Mouse (Mus musculus): ENCODE data around the gene Hgf. TPM values are rescaled to one million over a fixed set of nuclear protein-coding genes. Genes with fewer than 3 reads are reported as not detected.
A peak's percentile ranks its signal among the peaks of the same experiment; 100 is the strongest.

The Hgf gene
- polyA plus RNA-seq (2016; fragmentation: Nextera tagmentation; extraction: Ambion mirVana), result 3.5 and 5.7 TPM in 2 replicates

DNA sequence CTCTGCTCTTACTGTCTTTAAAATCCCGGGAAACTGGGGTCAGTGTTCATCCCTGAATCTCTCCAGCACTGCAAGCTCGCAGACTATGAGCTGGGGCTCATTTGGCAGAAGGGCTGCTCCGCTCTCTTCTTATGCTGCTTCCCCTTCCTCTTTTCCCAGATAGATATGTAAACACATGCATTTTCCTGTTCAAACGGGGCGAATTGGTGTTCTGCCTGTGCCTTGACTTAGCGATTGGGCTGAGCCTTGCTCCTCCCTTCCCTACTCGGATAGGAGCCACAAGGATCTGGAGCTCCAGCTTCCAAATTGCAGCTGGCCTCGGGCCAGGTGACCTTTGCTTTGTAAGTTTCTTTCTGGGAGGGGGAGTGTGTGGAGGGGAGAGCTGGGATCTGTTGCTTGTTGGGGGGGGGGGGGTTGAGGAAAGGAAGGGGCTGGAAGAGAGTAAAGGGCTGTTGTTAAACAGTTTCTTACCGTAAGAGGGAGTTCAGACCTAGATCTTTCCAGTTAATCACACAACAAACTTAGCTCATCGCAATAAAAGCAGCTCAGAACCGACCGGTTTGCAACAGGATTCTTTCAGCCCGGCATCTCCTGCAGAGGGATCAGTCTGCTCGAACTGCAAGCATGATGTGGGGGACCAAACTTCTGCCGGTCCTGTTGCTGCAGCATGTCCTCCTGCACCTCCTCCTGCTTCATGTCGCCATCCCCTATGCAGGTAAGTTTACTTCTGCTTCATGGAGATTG is at the start of gene Hgf:
Hgf (plus strand) TSS at position 192 of the 744 bp plus-strand sequence.
- H3K4me1 ChIP-seq, result peaks cover 7% of the 10 kb centered on the region; the same call in 1 of the 2 replicates
- no peaks in the 10 kb centered on the region for H3K9me3 ChIP-seq
- peak within 1 kb of the TSS; percentile 52 for H3K27ac ChIP-seq
- DNase-seq (ENCODE audit: low spot score), result no peak
- no peaks in the 10 kb centered on the region for H3K36me3 ChIP-seq
- H3K27me3 ChIP-seq (ENCODE audit: insufficient read depth, poor library complexity, severe bottlenecking), result no peaks in the 10 kb centered on the region
- WGBS, result 6% methylated on average over 16 of the region's 16 CpGs
- peak within 1 kb of the TSS; percentile 56 for H3K4me3 ChIP-seq

DNA sequence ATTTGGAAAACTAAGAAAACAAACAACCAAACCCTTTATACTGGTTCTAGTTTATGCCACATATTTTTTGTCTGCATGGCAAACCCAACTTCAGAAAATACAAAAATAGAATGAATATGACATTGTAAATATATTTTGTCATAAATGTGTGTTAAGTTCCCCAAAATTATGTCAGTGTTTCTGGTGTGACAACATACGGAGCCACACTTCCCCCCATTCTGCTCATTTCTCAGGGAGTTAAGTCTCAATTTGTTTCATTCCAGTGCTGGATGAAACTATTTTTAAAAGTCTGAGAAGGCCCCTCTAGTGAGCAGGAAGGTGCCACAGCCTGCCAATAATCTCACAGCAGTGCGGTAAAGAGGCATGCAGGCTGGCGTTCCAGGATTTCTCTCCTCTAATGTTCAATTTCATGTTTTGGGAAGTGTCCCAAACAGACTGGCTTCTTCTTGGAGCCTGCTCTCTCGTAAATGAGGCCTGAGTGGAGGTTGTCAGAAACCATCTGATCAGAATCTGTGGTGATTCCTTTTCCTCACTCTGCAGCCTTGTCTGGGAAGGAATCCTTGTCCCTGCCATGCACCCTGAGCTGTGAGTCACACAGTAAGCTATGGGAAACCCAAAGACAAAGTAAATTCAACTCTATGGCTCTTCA is 46.5 kb upstream of the Hgf start:
- Histone ChIP-seq H3K9me3 (no peaks in the 10 kb centered on the region), H3K4me1 (no peaks in the 10 kb centered on the region), H3K27ac (no peak overlapping the region), H3K4me3 (no peak overlapping the region), H3K36me3 (no peaks in the 10 kb centered on the region), H3K27me3 (ENCODE audit: insufficient read depth, poor library complexity, severe bottlenecking) (no peaks in the 10 kb centered on the region)
- no peak for DNase-seq (ENCODE audit: low spot score)
- WGBS, result 70% methylated on average over 4 of the region's 4 CpGs

DNA sequence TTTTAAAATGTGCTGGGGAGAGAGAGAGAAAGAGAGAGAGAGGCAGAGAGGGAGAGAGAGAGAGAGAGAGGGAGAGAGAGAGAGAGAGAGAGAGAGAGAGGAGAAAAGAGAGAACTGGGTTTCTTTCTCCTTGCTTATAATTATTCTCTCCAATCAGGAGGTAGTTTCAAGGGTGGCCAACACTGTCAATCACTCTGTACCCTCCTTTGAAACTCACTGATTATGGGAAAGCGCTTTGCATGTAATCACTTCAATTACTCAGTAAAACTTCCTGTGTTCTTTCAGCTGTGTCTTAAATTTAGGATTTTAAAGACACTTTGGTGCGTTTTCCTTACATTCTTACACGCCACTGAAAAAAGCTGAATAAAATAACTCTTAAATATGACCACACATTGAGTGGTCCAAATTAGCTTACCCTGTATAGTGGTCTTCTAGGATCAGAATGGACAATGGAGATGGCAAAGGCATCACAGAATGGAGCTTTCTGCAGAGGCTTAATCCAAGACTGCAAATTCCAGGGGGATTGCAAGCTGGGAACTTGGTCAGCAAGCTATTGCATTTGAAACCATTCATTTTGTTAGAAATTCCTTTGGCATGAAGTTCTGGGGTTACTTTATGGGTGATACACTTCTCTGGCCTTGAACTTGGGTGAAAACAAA is 21.5 kb upstream of the Hgf start:
- Histone ChIP-seq H3K36me3 (no peaks in the 10 kb centered on the region), H3K9me3 (no peaks in the 10 kb centered on the region), H3K4me1 (no peaks in the 10 kb centered on the region), H3K4me3 (no peak overlapping the region), H3K27me3 (ENCODE audit: insufficient read depth, poor library complexity, severe bottlenecking) (no peaks in the 10 kb centered on the region), H3K27ac (no peak overlapping the region)
- DNase-seq (ENCODE audit: low spot score), result no peak
- 76% methylated on average over 3 of the region's 3 CpGs for WGBS

DNA sequence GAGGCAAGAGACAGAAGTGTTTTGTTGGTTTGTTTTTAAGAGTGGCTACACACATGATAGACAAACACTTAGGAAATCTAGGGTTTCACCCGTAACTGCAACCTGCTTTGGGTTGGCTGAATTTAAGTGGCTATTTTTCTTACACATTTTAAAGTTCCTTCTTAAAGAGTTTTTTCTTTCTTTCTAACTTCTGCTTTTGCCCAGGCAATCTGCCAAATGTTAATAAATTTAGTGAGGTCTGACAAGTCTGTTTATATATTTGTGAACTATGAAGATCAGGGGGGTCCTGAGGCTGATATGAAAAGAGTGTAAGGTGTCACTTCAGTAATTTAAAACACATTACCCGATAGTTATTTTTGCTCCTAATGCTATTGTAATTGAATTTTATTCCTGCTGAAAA is 15.2 kb upstream of the Hgf start:
- Histone ChIP-seq H3K4me3 (no peak overlapping the region), H3K27me3 (ENCODE audit: insufficient read depth, poor library complexity, severe bottlenecking) (no peaks in the 10 kb centered on the region), H3K9me3 (no peaks in the 10 kb centered on the region), H3K27ac (no peak overlapping the region), H3K4me1 (no peaks in the 10 kb centered on the region), H3K36me3 (no peaks in the 10 kb centered on the region)
- DNase-seq (ENCODE audit: low spot score), result no peak
- 74% methylated on average over 2 of the region's 2 CpGs for WGBS

DNA sequence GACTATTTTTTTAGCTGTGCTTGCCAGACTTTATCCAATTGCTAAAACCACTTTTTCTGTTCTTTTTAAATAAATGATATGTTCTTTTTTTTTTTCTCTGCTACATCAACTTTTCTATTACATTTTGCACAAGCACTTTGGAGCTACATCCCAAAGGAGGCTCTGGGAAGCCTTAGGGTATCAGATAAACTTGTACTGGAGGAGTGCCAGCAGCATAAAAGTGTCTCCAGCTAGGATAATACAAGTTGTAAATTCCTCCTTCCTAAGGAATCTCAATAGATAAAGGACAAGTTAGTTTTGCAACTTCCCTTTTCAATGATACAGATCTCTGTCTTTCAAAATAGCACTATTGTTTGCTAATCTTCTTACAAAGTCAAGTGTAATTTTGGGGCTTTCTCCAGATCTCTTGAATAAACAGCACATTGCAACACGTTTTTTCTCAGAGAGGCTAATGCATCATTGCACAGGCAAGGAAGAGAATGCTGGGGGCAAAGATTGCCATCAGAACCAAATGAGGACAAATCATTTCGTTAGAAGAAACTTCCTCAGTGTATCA is 11.7 kb upstream of the Hgf start:
- DNase-seq (ENCODE audit: low spot score), result no peak
- H3K27ac ChIP-seq, result no peak overlapping the region
- H3K27me3 ChIP-seq (ENCODE audit: insufficient read depth, poor library complexity, severe bottlenecking), result no peaks in the 10 kb centered on the region
- WGBS, result 30% methylated on average over 2 of the region's 2 CpGs
- H3K4me1 ChIP-seq, result no peaks in the 10 kb centered on the region
- H3K36me3 ChIP-seq, result no peaks in the 10 kb centered on the region
- H3K4me3 ChIP-seq, result no peak overlapping the region
- no peaks in the 10 kb centered on the region for H3K9me3 ChIP-seq

DNA sequence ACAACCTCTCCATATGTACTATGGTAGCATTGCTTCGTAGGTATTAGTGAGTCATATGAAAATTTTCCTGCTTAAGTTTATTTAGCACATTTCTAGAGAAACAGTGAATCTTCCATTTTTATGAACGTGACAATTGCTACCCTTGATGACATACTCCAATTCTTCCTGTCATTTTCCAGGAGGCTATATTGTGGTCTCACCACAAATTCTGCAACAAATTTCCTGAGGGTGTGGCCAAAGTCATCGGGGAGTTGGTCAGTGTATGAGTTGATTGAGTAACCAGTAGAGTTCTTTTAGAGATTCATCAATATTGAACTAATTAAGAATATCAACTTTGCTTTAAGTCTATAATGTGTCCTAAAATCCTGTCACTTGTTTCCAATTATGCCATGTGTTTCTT is 5.8 kb upstream of the Hgf start:
- no peaks in the 10 kb centered on the region for H3K4me1 ChIP-seq
- WGBS, result 88% methylated on average over 3 of the region's 3 CpGs
- no peaks in the 10 kb centered on the region for H3K36me3 ChIP-seq
- H3K4me3 ChIP-seq, result no peak overlapping the region
- H3K27me3 ChIP-seq (ENCODE audit: insufficient read depth, poor library complexity, severe bottlenecking), result no peaks in the 10 kb centered on the region
- H3K9me3 ChIP-seq, result no peaks in the 10 kb centered on the region
- no peak overlapping the region for H3K27ac ChIP-seq
- no peak for DNase-seq (ENCODE audit: low spot score)

DNA sequence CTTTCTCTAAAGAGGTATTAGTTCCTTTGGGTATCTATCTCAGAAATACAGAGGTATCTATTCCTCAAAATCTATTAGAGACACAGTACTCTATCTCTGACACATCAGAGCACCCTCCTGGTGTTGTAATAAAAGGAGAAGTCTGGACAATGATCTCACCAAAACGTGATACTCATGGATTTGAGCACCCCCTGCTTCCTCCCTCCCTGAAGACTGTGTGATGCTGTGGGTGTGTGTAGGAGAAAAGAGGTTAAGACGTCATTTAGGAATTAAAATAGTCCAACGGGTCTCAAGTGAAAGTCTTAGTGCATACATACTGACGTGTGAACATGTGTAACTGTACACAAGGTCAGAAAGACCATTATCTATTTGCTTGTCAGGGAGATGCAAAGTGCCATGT is 648 bp upstream of the Hgf start:
- 68% methylated on average over 4 of the region's 4 CpGs for WGBS
- Histone ChIP-seq H3K27ac (no peak overlapping the region), H3K9me3 (no peaks in the 10 kb centered on the region), H3K27me3 (ENCODE audit: insufficient read depth, poor library complexity, severe bottlenecking) (no peaks in the 10 kb centered on the region), H3K36me3 (no peaks in the 10 kb centered on the region), H3K4me1 (peaks cover 7% of the 10 kb centered on the region; the same call in 1 of the 2 replicates), H3K4me3 (no peak overlapping the region)
- DNase-seq (ENCODE audit: low spot score), result no peak

DNA sequence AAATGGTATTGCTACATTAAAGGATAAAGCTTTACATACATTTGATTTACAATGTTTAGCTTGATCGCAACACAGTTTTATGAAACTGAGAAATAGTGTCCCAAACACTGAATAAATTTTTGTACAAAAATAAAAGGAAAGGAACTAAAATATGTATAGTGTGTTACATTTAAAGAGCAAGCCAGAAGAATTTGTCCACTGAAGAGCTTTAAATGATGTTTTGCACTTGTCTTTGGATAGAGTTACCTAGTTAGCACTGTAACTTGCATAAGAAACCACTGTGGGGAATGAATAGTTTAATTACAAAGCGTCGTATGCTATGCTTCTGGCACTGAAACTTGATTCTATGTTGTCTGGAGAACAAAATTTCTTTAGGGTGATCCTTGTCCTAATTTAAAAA is 7.0 kb downstream of the Hgf start:
- Histone ChIP-seq H3K27me3 (ENCODE audit: insufficient read depth, poor library complexity, severe bottlenecking) (no peaks in the 10 kb centered on the region), H3K4me3 (no peak overlapping the region), H3K4me1 (no peaks in the 10 kb centered on the region), H3K27ac (no peak overlapping the region), H3K36me3 (no peaks in the 10 kb centered on the region), H3K9me3 (no peaks in the 10 kb centered on the region)
- 84% methylated on average over 3 of the region's 3 CpGs for WGBS
- no peak for DNase-seq (ENCODE audit: low spot score)

DNA sequence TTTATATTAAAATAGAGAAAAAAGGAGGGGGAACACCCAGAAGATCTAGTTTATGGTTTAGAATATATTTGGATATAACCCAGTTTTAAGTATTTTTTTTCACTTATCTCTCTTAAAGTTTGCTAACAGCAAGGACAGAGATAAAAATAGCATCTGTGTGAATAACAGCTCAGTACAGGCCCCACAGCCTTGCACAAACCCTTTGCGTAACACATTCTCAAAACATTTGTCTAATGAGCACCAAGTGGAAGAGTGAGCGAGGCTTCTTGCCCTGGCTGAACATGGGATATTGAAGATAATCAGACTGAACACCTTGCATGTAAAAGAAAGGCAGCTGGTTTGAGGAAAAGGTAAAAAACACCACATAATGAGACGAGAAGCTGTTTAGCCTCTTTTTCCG is 15.7 kb downstream of the Hgf start:
- Histone ChIP-seq H3K9me3 (no peaks in the 10 kb centered on the region), H3K27ac (no peak overlapping the region), H3K27me3 (ENCODE audit: insufficient read depth, poor library complexity, severe bottlenecking) (no peaks in the 10 kb centered on the region), H3K4me3 (no peak overlapping the region), H3K4me1 (no peaks in the 10 kb centered on the region), H3K36me3 (no peaks in the 10 kb centered on the region)
- 65% methylated on average over 4 of the region's 4 CpGs for WGBS
- DNase-seq (ENCODE audit: low spot score), result no peak

DNA sequence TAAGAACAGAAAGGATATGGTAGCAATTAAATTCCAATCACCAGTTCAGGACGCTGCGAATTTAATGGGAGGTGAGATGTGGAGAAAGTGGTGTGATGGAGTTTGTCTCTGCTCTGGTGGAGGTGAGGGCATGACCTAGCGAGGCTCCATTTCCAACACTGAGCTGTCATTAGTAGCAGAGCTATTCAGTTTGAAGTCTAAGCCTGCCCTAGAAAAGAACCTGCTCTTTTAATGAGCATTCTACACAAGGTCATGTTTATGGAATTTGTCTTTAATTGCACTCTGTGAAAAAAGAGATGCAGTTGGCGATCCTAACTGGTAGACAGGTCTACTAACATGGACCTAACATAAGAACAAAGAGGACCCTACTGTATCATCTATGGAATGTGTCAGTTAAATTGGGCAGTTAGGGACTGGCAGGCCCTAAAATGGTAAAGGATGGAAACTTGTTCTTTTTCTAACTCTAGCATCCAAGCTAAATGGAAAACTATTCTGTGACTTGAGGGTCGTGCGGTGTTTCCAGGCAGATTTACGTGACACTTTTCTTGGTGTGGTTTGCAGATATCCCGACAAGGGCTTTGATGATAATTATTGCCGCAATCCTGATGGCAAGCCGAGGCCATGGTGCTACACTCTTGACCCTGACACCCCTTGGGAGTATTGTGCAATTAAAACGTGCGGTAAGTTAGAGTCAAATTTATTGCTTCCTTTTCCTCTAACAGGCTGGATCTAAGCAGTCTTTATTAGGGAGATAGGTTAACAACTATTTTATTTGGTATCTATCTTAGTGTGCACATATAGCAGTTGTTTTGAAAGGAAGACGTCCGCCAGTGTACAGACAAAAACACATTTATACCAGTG is 24.8 kb downstream of the Hgf start:
- no peaks in the 10 kb centered on the region for H3K9me3 ChIP-seq
- WGBS, result 80% methylated on average over 14 of the region's 14 CpGs
- no peak overlapping the region for H3K27ac ChIP-seq

DNA sequence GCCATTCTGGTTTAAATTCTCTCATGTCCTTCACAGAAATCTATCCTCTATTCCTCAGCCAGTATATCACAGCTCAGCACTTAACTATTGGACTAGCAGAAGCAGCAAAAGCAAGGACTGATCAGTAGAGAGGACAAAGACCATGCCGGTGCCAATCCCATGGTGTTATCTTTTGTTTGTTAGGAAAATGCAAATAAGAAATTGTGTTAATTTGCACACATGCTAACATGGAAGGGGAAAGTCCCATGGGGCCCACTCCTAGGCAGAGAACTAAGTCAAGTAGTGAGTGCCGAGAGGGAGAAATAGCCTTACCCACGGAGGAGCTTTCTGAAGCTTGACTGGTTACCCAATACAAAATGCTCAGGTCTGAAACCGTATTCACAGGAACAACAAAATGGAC is 42.4 kb downstream of the Hgf start:
- Histone ChIP-seq H3K9me3 (no peaks in the 10 kb centered on the region), H3K27me3 (ENCODE audit: insufficient read depth, poor library complexity, severe bottlenecking) (no peaks in the 10 kb centered on the region), H3K4me1 (no peaks in the 10 kb centered on the region), H3K27ac (no peak overlapping the region), H3K4me3 (no peak overlapping the region), H3K36me3 (no peaks in the 10 kb centered on the region)
- WGBS, result 88% methylated on average over 4 of the region's 4 CpGs
- no peak for DNase-seq (ENCODE audit: low spot score)

More for the DNA sequence above, 24.8 kb downstream of the Hgf start:
- Histone ChIP-seq H3K36me3 (no peaks in the 10 kb centered on the region), H3K27me3 (ENCODE audit: insufficient read depth, poor library complexity, severe bottlenecking) (no peaks in the 10 kb centered on the region), H3K4me1 (no peaks in the 10 kb centered on the region), H3K4me3 (no peak overlapping the region)
- DNase-seq (ENCODE audit: low spot score), result no peak

DNA sequence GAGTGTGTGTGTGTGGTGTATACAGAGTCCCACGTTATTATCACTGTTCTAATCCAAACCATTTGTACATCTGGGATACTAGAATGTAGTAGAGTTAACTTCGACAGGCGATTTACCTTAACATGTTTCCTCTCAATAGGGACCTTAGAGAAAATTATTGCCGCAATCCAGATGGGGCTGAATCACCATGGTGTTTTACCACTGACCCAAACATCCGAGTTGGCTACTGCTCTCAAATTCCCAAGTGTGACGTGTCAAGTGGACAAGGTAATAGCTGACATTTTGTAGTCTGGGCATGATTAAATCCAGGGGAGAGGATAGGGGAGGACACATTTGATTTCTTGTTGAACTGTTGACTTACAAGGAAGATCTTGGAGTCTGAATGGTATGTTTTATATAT is 44.7 kb downstream of the Hgf start:
- 58% methylated on average over 6 of the region's 6 CpGs for WGBS
- Histone ChIP-seq H3K27ac (no peak overlapping the region), H3K4me1 (no peaks in the 10 kb centered on the region), H3K4me3 (no peak overlapping the region), H3K27me3 (ENCODE audit: insufficient read depth, poor library complexity, severe bottlenecking) (no peaks in the 10 kb centered on the region), H3K9me3 (no peaks in the 10 kb centered on the region), H3K36me3 (no peaks in the 10 kb centered on the region)
- no peak for DNase-seq (ENCODE audit: low spot score)
